In the genomic region with DNA sequence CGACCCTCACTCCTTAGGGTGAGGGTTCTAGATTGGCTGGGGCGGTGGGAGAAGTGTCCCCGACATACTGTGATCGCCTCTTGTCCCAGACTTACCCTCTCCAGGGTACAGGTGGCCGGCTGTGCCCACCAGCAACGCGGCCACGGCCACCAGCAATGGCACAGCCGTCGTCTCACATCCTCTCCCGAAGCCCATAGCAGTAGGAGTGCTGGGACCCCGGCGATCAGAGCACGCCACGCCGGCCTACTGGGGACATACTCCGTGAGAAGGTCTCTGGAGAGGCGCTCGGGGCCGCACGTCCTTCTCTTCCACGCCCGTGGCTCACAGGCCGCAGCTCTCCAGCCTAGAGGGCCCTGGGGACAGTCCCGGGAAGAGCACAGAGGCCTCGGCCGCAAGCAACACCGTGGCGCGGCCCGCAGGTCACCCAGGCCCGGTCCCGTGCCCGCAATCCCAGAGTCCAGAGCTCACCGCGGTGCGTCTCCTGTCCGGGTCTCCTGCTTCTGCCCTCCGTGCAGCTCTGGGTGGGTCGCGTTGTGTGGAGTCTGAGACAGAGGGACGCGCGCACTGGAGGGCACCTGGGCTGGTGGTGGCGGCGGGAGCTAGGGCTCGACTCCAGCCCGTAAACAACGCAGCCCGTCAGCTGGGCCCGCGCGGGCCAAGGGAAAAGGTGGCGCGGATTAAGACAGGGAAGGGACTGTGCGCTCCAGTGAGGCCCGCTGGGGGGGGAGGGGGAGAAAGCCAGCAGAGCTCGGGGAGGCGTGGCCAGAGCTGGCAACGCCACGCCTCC, we compare ENCODE assay signal across 8 mouse cellular contexts. TPM values are rescaled to one million over a fixed set of nuclear protein-coding genes. Genes with fewer than 3 reads are reported as not detected.
DNase-seq lines count a peak whose midpoint lies in the region; ATAC-seq and TF ChIP-seq lines count a peak whose summit lies in the region.

Gene Insr, minus strand, starts transcription at position 684 of the 787 bp plus-strand sequence.

- under 1% methylated on average over 61 of the region's 61 CpGs for WGBS in hindbrain, embryonic 12.5 days
- WGBS in lung, postnatal 0 days: under 1% methylated on average over 56 of the region's 61 CpGs

- peak; percentile 94 for DNase-seq in R1 (ENCODE audit: low read depth, low spot score)
- peak; percentile 97 for DNase-seq in cerebellum, postnatal 14 days
- peak; percentile 82 to 89 for DNase-seq in frontal cortex, postnatal 14 days (ENCODE audit: low spot score in 2 of 2)
- peak; percentile 94 to 97 for DNase-seq in layer of hippocampus, postnatal 10 days (ENCODE audit: low spot score in 2 of 2)
- DNase-seq in lung, postnatal 0 days (ENCODE audit: low spot score): peak; percentile 97
- peak; percentile 86 for DNase-seq in ovary, postnatal 10 days (ENCODE audit: low spot score)
- peak; percentile 96 for DNase-seq in thymus, postnatal 0 days (ENCODE audit: low spot score)

- peak within 1 kb of the TSS; percentile 84 for H3K27ac ChIP-seq in hindbrain, embryonic 12.5 days
- peak within 1 kb of the TSS; percentile 87 for H3K27ac ChIP-seq in lung, postnatal 0 days (ENCODE audit: low read length)

- peak; percentile 96 for ATAC-seq in hindbrain, embryonic 12.5 days (ENCODE audit: low FRiP score)
- ATAC-seq in lung, postnatal 0 days: peak; percentile 96

- 0 out of 2 replicates have a peak, but pooled peaks have one; percentile 22 for TF ChIP-seq EP300 in lung, postnatal 0 days (IDR thresholded peaks at IDR 0.05)

- H3K4me2 ChIP-seq in hindbrain, embryonic 12.5 days (replicated peaks): peak within 1 kb of the TSS; percentile 83
- peak within 1 kb of the TSS; percentile 92 for H3K4me2 ChIP-seq in lung, postnatal 0 days (replicated peaks; ENCODE audit: low read depth, low read length)

- TF ChIP-seq CTCF in lung, postnatal 0 days (IDR thresholded peaks at IDR 0.05): no peak; the same call in 1 of the 2 replicates

- H3K36me3 ChIP-seq in hindbrain, embryonic 12.5 days: no peaks in the 10 kb centered on the region; the same call in 1 of the 2 replicates
- no peaks in the 10 kb centered on the region for H3K36me3 ChIP-seq in lung, postnatal 0 days (ENCODE audit: insufficient read depth, low read length)

- no peaks in the 10 kb centered on the region for H3K27me3 ChIP-seq in hindbrain, embryonic 12.5 days
- H3K27me3 ChIP-seq in lung, postnatal 0 days (replicated peaks; ENCODE audit: insufficient read depth, low read length): no peaks in the 10 kb centered on the region

- peak within 1 kb of the TSS; percentile 92 for H3K4me3 ChIP-seq in hindbrain, embryonic 12.5 days
- peak within 1 kb of the TSS; percentile 89 for H3K4me3 ChIP-seq in lung, postnatal 0 days (ENCODE audit: low read depth, low read length)

- H3K4me1 ChIP-seq in hindbrain, embryonic 12.5 days: peaks cover 26% of the 10 kb centered on the region
- peaks cover 21% of the 10 kb centered on the region; the same call in 1 of the 2 replicates for H3K4me1 ChIP-seq in lung, postnatal 0 days (ENCODE audit: insufficient read depth, low read depth, low read length)

- peak within 1 kb of the TSS; percentile 92 for H3K9ac ChIP-seq in hindbrain, embryonic 12.5 days
- H3K9ac ChIP-seq in lung, postnatal 0 days (replicated peaks; ENCODE audit: low read depth): peak within 1 kb of the TSS; percentile 90

- no peaks in the 10 kb centered on the region for H3K9me3 ChIP-seq in hindbrain, embryonic 12.5 days (replicated peaks)
- H3K9me3 ChIP-seq in lung, postnatal 0 days (ENCODE audit: low read length): no peaks in the 10 kb centered on the region

RNA-seq across cellular contexts. Expression of gene Insr, which starts in this region (rescaled TPM):
- polyA plus RNA-seq in hindbrain, embryonic 12.5 days (2016; fragmentation: Nextera tagmentation; extraction: Ambion mirVana): 49.0 and 51.7 TPM in 2 replicates
- total RNA-seq in layer of hippocampus, postnatal 10 days (2021): 10 to 100 TPM; 47.9 to 52.1 TPM
- polyA plus RNA-seq in lung, postnatal 0 days (2015; fragmentation: Nextera tagmentation; extraction: Ambion mirVana): 27.1 and 31.1 TPM in 2 replicates
- polyA plus RNA-seq in thymus, postnatal 0 days (2015; fragmentation: Nextera tagmentation; extraction: Ambion mirVana): 17.3 and 24.4 TPM in 2 replicates

Comparison
In these comparisons a context has a peak if more than half of its experiments do, and no peak if none do; other contexts are left out.
1. Peak in every context shown above with its lines: DNase-seq, ATAC-seq, H3K4me3 ChIP-seq and H3K27ac ChIP-seq.